Mouse (Mus musculus): ENCODE results near the gene Catsper2. TPM values are rescaled to one million over a fixed set of nuclear protein-coding genes. Genes with fewer than 3 reads are reported as not detected.

Catsper2 gene
- polyA plus RNA-seq, 1 experiment from 2014 or later: 3.4 TPM

DNA sequence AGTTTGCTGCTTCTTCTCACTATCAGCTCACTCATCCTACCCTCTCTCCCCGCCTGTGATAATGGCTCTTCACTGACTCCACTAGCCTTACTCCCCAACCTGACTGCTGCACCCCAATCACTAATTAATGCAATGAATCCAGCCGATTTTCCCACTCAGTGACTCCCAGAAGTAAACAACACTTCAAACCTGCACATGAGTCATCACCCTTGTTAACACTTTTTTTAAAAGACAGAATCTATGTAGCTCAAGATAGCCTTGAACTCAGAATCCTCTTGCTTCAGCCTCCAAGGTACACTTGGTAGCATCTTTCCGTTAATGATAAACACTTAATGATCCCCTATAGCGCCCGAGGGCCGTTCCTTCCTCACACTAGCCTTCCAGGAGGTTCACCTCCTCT lies 59.2 kb downstream of the Catsper2 start:
- Histone ChIP-seq H3K27me3 (ENCODE audit: control insufficient read depth, insufficient read depth, low read length) (peaks cover 25% of the 10 kb centered on the region), H3K4me3 (ENCODE audit: low read length) (peak overlapping the region; percentile 75), H3K9ac (ENCODE audit: low read length) (peak overlapping the region; percentile 87), H3K36me3 (ENCODE audit: control insufficient read depth, insufficient read depth) (peaks cover 4% of the 10 kb centered on the region), H3K27ac (ENCODE audit: low read length) (peak overlapping the region; percentile 41; the same call in 1 of the 2 replicates), H3K9me3 (replicated peaks; ENCODE audit: control insufficient read depth, low read length) (no peaks in the 10 kb centered on the region), H3K4me2 (ENCODE audit: low read depth, low read length) (peak overlapping the region; percentile 98), H3K4me1 (ENCODE audit: control insufficient read depth, insufficient read depth, low read length) (peaks cover 13% of the 10 kb centered on the region)
- ATAC-seq (replicated peaks; ENCODE audit: extremely low read depth, insufficient read depth, low FRiP score): no peak
- WGBS: 2% methylated on average over 6 of the region's 6 CpGs

DNA sequence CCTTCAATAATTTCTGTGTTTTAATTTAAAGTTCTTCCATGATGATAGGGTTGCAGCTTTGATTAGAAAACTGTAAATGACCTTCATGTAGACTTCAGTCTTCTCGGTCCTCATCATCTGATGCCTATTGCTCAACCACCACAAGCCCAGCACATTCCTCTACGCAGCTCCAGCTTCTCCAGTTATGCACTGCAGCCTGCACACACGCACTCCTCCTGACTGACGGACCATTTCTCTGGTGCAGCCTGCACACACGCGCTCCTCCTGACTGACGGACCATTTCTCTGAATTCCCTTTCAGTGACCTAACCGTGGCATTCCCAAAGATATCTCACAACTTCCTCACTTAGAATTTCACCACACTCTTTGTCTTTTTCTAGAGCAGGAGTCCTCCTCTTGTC lies 60.4 kb downstream of the Catsper2 start:
- Histone ChIP-seq H3K9me3 (replicated peaks; ENCODE audit: control insufficient read depth, low read length) (no peaks in the 10 kb centered on the region), H3K27ac (ENCODE audit: low read length) (no peak overlapping the region), H3K27me3 (ENCODE audit: control insufficient read depth, insufficient read depth, low read length) (peaks cover 12% of the 10 kb centered on the region), H3K4me1 (ENCODE audit: control insufficient read depth, insufficient read depth, low read length) (peaks cover 12% of the 10 kb centered on the region), H3K36me3 (ENCODE audit: control insufficient read depth, insufficient read depth) (peaks cover 7% of the 10 kb centered on the region), H3K9ac (ENCODE audit: low read length) (no peak overlapping the region), H3K4me3 (ENCODE audit: low read length) (no peak overlapping the region), H3K4me2 (ENCODE audit: low read depth, low read length) (no peak overlapping the region)
- no peak for ATAC-seq (replicated peaks; ENCODE audit: extremely low read depth, insufficient read depth, low FRiP score)
- 27% methylated on average over 8 of the region's 8 CpGs for WGBS

Small RNA genes lying within 50 kb of the gene (microRNA-seq; reads per million reads assigned to microRNA genes)
- gene Gm22953: not detected

Other genes with a start within 250 kb of the Catsper2 start
- 34.1 and 36.1 TPM in 2 replicates for gene Tubgcp4, start 243.1 kb downstream of the Catsper2 start, polyA plus RNA-seq (2015; fragmentation: Nextera tagmentation; extraction: Ambion mirVana)
- gene Zscan29, start 242.7 kb downstream of the Catsper2 start, polyA plus RNA-seq (2015; fragmentation: Nextera tagmentation; extraction: Ambion mirVana): 6.3 and 7.1 TPM in 2 replicates
- 34.5 and 42.4 TPM in 2 replicates for gene Trp53bp1, start 142.4 kb downstream of the Catsper2 start, polyA plus RNA-seq (2015; fragmentation: Nextera tagmentation; extraction: Ambion mirVana)
- gene Map1a, start 124.2 kb downstream of the Catsper2 start, polyA plus RNA-seq (2015; fragmentation: Nextera tagmentation; extraction: Ambion mirVana): 3.7 and 4.0 TPM in 2 replicates
- gene Ppip5k1, start 58.4 kb downstream of the Catsper2 start, polyA plus RNA-seq (2015; fragmentation: Nextera tagmentation; extraction: Ambion mirVana): 11.0 and 13.5 TPM in 2 replicates
- gene Ckmt1, start 56.1 kb downstream of the Catsper2 start, polyA plus RNA-seq (2015; fragmentation: Nextera tagmentation; extraction: Ambion mirVana): 2.4 and 4.2 TPM in 2 replicates
- gene Strc, start 26.6 kb downstream of the Catsper2 start, polyA plus RNA-seq (2015; fragmentation: Nextera tagmentation; extraction: Ambion mirVana): not detected in 2 replicates
- gene Pdia3, start within 50 bp of the Catsper2 start, polyA plus RNA-seq (2015; fragmentation: Nextera tagmentation; extraction: Ambion mirVana): 468 and 473 TPM in 2 replicates
- 1.1 and 1.6 TPM in 2 replicates for gene Ell3, start 30.5 kb upstream of the Catsper2 start, polyA plus RNA-seq (2015; fragmentation: Nextera tagmentation; extraction: Ambion mirVana)
- 468 and 577 TPM in 2 replicates for gene Serf2, start 35.4 kb upstream of the Catsper2 start, polyA plus RNA-seq (2015; fragmentation: Nextera tagmentation; extraction: Ambion mirVana)
- 81.2 and 83.9 TPM in 2 replicates for gene Hypk, start 39.5 kb upstream of the Catsper2 start, polyA plus RNA-seq (2015; fragmentation: Nextera tagmentation; extraction: Ambion mirVana)
- gene Serinc4, start 43.0 kb upstream of the Catsper2 start, polyA plus RNA-seq (2015; fragmentation: Nextera tagmentation; extraction: Ambion mirVana): 0.11 and 0.19 TPM in 2 replicates
- 43.6 and 50.9 TPM in 2 replicates for gene Mfap1b, start 60.3 kb upstream of the Catsper2 start, polyA plus RNA-seq (2015; fragmentation: Nextera tagmentation; extraction: Ambion mirVana)
- 21.2 and 25.3 TPM in 2 replicates for gene Mfap1a, start 92.9 kb upstream of the Catsper2 start, polyA plus RNA-seq (2015; fragmentation: Nextera tagmentation; extraction: Ambion mirVana)
- 5.7 and 7.8 TPM in 2 replicates for gene Wdr76, start 92.9 kb upstream of the Catsper2 start, polyA plus RNA-seq (2015; fragmentation: Nextera tagmentation; extraction: Ambion mirVana)